Mouse (Mus musculus): ENCODE data around the gene Ccdc90b.

DNA sequence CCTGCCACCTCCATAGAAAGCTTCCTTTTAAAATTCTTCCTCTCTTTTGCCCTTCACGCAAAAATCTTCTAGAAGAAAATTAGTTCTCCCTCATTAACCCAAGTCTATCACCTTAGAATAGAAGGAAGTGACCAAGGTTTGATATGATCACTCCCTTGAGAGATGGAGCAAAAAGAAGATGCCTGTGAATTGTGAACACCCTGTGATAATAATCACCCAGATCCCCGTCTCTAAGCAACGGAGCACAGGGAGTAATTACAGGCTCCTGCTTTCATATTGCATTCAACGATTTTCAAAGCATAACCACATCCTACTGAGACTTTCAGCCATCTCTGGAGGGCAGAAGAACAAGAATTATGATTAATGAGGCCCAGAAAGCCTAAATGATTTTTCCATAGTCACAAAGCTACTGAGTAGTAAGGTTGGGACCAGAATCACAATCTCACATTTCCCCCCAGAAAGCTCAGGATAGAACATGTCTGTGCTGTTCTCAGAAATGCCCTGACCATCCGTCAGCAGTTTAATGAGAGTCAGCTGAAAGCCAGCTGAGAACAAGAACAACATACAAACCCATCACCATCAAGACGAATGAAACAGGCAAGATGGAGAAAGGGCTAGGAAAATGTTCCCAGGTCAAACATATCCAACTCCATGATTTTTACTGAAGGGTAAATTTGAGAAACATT is 28.5 kb upstream of the Ccdc90b start:
- TF ChIP-seq ZKSCAN1 (IDR thresholded peaks at IDR 0.05; ENCODE audit: low read depth, low read length) (no peak), CTCF (IDR thresholded peaks at IDR 0.05 in 2 of 3, conservative IDR thresholded peaks at IDR 0.05 in 1 of 3; ENCODE audit: control insufficient read depth in 1 of 3, insufficient read depth in 1 of 3, low read depth in 2 of 3, low read length in 3 of 3, poor library complexity in 1 of 3, severe bottlenecking in 1 of 3) (no peak), MAX (IDR thresholded peaks at IDR 0.05; ENCODE audit: low read length) (no peak), GATA1 (IDR thresholded peaks at IDR 0.05; ENCODE audit: low read depth, low read length) (no peak), SMC3 (IDR thresholded peaks at IDR 0.05; ENCODE audit: low read depth, low read length) (no peak), POLR2A (IDR thresholded peaks at IDR 0.05; ENCODE audit: control insufficient read depth in 1 of 2, insufficient read depth in 1 of 2, low read depth in 1 of 2, low read length in 2 of 2, poor library complexity in 1 of 2) (no peak), UBTF (IDR thresholded peaks at IDR 0.05; ENCODE audit: borderline replicate concordance, insufficient read depth, low read depth, low read length) (no peak), HCFC1 (IDR thresholded peaks at IDR 0.05; ENCODE audit: low read depth, low read length) (no peak), EP300 (IDR thresholded peaks at IDR 0.05; ENCODE audit: low read depth in 1 of 2, low read length in 2 of 2) (no peak), ELF1 (IDR thresholded peaks at IDR 0.05; ENCODE audit: low read depth, low read length) (no peak), RAD21 (IDR thresholded peaks at IDR 0.05; ENCODE audit: low read depth, low read length) (no peak), NRF1 (IDR thresholded peaks at IDR 0.05; ENCODE audit: insufficient read depth, low read depth, low read length, poor library complexity, severe bottlenecking) (no peak), ETS1 (IDR thresholded peaks at IDR 0.05; ENCODE audit: low read depth, low read length) (no peak)

All from MEL (cell line).